Mouse (Mus musculus) intestine, embryonic 14.5 days (tissue): Measurements from ENCODE around the gene Nme3. TPM values are rescaled to one million over a fixed set of nuclear protein-coding genes. Genes with fewer than 3 reads are reported as not detected.
"Not testable (repeated sequence)": the region's sequence is repeated elsewhere in the genome, so short reads cannot be mapped to it uniquely, and the experiment has no call there.

ENCODE experiments used
- ATAC-seq: fragments of 200-750 bp; cut with Nextera tagmentation; replicated peaks from 2 replicates; pipeline ENCODE4 v1.8.0; 2017; ENCODE audit warnings: low read depth, moderate number of reproducible peaks, moderate TSS enrichment, moderate library complexity; ENCODE audit not compliant: low FRiP score, low TSS enrichment
- DNase-seq: peaks from one replicate; pipeline ENCODE4 v3.0.0-alpha.2; 2018; ENCODE audit warnings: low spot score
- H3K27ac ChIP-seq: fragments of 300-500 bp; sonication (generic); 2 replicates; pipeline ENCODE4 v1.5.1; 2014; ENCODE audit warnings: low read depth, mild to moderate bottlenecking, control low read depth
- H3K27me3 ChIP-seq: fragments of 300-500 bp; sonication (generic); replicated peaks from 2 replicates; pipeline ENCODE4 v1.6.1; 2014; ENCODE audit warnings: low read length, control low read depth; ENCODE audit not compliant: control insufficient read depth, insufficient read depth
- H3K36me3 ChIP-seq: fragments of 300-500 bp; sonication (generic); 2 replicates; pipeline ENCODE4 v1.6.1; 2014; ENCODE audit warnings: low read length, control low read depth; ENCODE audit not compliant: control insufficient read depth, insufficient read depth
- H3K4me1 ChIP-seq: fragments of 300-500 bp; sonication (generic); replicated peaks from 2 replicates; pipeline ENCODE4 v1.6.1; 2014; ENCODE audit warnings: low read length, control low read depth, mixed read lengths; ENCODE audit not compliant: control insufficient read depth, insufficient read depth
- H3K4me2 ChIP-seq: fragments of 300-500 bp; sonication (generic); 2 replicates; pipeline ENCODE4 v1.6.1; 2014; ENCODE audit warnings: low read length
- H3K4me3 ChIP-seq: fragments of 300-500 bp; sonication (generic); 2 replicates; pipeline ENCODE4 v1.5.1; 2014; ENCODE audit warnings: low read depth, low read length, control low read depth, mixed read lengths
- H3K9ac ChIP-seq: fragments of 300-500 bp; sonication (generic); 2 replicates; pipeline ENCODE4 v1.6.1; 2014; ENCODE audit warnings: mild to moderate bottlenecking, low read length
- H3K9me3 ChIP-seq: fragments of 300-500 bp; sonication (generic); 2 replicates; pipeline ENCODE4 v1.6.1; 2016; ENCODE audit warnings: low read length, control low read depth; ENCODE audit not compliant: control insufficient read depth
- WGBS: fragments of 180-500 bp; shearing (Covaris S2); extraction: QIAGEN DNeasy Blood & Tissue Kit; methylation state at CpG from one replicate; pipeline ENCODE4 v1.1.7; 2014; 5-methylcytosine and 5-hydroxymethylcytosine counted together
- polyA plus RNA-seq: library from polyadenylated mRNA; unstranded; fragments of >200 nt; fragmentation: Nextera tagmentation; extraction: Ambion mirVana; gene quantifications from 2 replicates; pipeline ENCODE4 v1.2.1, GENCODE M21; 2014

Gene Nme3
- polyA plus RNA-seq, 1 experiment from 2014 or later, result 90.7 TPM

- no peaks in the 10 kb centered on the region for H3K9me3 ChIP-seq
- peak overlapping the region; percentile 70 for H3K4me2 ChIP-seq
- peak overlapping the region; percentile 62 for H3K9ac ChIP-seq
- H3K36me3 ChIP-seq, result peaks cover 4% of the 10 kb centered on the region; the same call in 1 of the 2 replicates
- peak overlapping the region; percentile 94 for H3K4me3 ChIP-seq
- no peak overlapping the region for H3K27ac ChIP-seq
- H3K27me3 ChIP-seq, result no peaks in the 10 kb centered on the region
- DNase-seq, result no peak
- no peak for ATAC-seq
- H3K4me1 ChIP-seq, result peaks cover 16% of the 10 kb centered on the region
Observed at GRCm38 (mm10) chr17:24935666-24936065, 39.4 kb downstream of the Nme3 start.

- ATAC-seq (peak; percentile 97), DNase-seq (peak; percentile 96)
- Histone ChIP-seq H3K4me3 (peak within 1 kb of the TSS; percentile 94), H3K27ac (peak within 1 kb of the TSS; percentile 69), H3K9ac (peak within 1 kb of the TSS; percentile 62), H3K36me3 (peaks cover 5% of the 10 kb centered on the region; the same call in 1 of the 2 replicates), H3K4me2 (peak within 1 kb of the TSS; percentile 70), H3K4me1 (peaks cover 16% of the 10 kb centered on the region), H3K9me3 (no peaks in the 10 kb centered on the region), H3K27me3 (no peaks in the 10 kb centered on the region)
- WGBS, result under 1% methylated on average over 78 of the region's 78 CpGs
Observed at GRCm38 (mm10) chr17:24936259-24937237, 40.2 kb downstream of the Nme3 start, which contains the start of gene Mapk8ip3. Mapk8ip3 (minus strand) TSS chr17:24936977.

- WGBS, result 44% methylated on average over 6 of the region's 6 CpGs
- no peaks in the 10 kb centered on the region for H3K9me3 ChIP-seq
- H3K36me3 ChIP-seq, result peaks cover 10% of the 10 kb centered on the region; the same call in 1 of the 2 replicates
- ATAC-seq (peak; percentile 29; the same call in 1 of the 2 replicates), DNase-seq (no peak)
- H3K4me3 ChIP-seq, result peak overlapping the region; percentile 94
- peaks cover 16% of the 10 kb centered on the region for H3K4me1 ChIP-seq
- peak overlapping the region; percentile 69; the same call in 1 of the 2 replicates for H3K27ac ChIP-seq
- H3K9ac ChIP-seq, result peak overlapping the region; percentile 62
- H3K27me3 ChIP-seq, result no peaks in the 10 kb centered on the region
- H3K4me2 ChIP-seq, result peak overlapping the region; percentile 70
Observed at GRCm38 (mm10) chr17:24937266-24937665, 41.0 kb downstream of the Nme3 start.

DNA sequence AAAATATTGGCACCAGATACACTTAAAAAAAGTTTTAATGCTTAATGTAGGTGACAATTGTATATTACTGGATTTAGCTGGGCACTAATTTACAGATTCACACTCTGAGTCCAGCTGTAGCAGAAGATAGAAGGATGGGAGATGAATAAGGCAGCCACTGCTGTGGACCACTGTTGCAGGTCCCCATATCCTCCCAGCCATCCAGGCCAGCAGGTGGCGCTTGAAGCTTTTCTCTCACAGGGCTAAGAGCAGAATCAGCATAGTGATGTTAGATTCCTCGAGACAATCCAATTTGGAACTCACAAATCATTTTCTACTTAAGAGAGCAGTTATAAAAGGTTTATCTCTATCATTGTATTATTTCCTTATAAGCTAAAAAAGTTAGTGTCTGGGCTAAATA lies 46.2 kb downstream of the Nme3 start:
- not testable (repeated sequence) for H3K4me1 ChIP-seq, H3K4me2 ChIP-seq, H3K4me3 ChIP-seq, H3K9ac ChIP-seq, H3K27me3 ChIP-seq, ATAC-seq, H3K27ac ChIP-seq, H3K9me3 ChIP-seq, DNase-seq
- H3K36me3 ChIP-seq, result peaks cover 52% of the 10 kb centered on the region
- 14% methylated on average over 2 of the region's 2 CpGs for WGBS

- no peak for DNase-seq
- H3K9ac ChIP-seq, result no peak overlapping the region
- no peak overlapping the region for H3K4me2 ChIP-seq
- H3K4me1 ChIP-seq, result no peaks in the 10 kb centered on the region
- no peaks in the 10 kb centered on the region for H3K27me3 ChIP-seq
- H3K27ac ChIP-seq, result no peak overlapping the region
- H3K9me3 ChIP-seq, result no peaks in the 10 kb centered on the region
- WGBS, result 87% methylated on average over 7 of the region's 7 CpGs
- H3K36me3 ChIP-seq, result peaks cover 58% of the 10 kb centered on the region
- no peak overlapping the region for H3K4me3 ChIP-seq
- ATAC-seq, result no peak
Observed at GRCm38 (mm10) chr17:24943036-24943435, 46.7 kb downstream of the Nme3 start.

- not testable (repeated sequence) for H3K9ac ChIP-seq, H3K4me1 ChIP-seq, H3K9me3 ChIP-seq, H3K4me3 ChIP-seq, H3K4me2 ChIP-seq, H3K27ac ChIP-seq, DNase-seq, ATAC-seq, H3K27me3 ChIP-seq
- peaks cover 63% of the 10 kb centered on the region for H3K36me3 ChIP-seq
- 90% methylated on average over 1 of the region's 1 CpGs for WGBS
Observed at GRCm38 (mm10) chr17:24943589-24943988, 47.3 kb downstream of the Nme3 start.

Other genes with a start within 250 kb of the Nme3 start
- 51.7 and 58.2 TPM in 2 replicates for gene Slc9a3r2, start 246.2 kb upstream of the Nme3 start, polyA plus RNA-seq
- gene Npw, start 238.0 kb upstream of the Nme3 start, polyA plus RNA-seq, result not detected in 2 replicates
- gene Zfp598, start 226.8 kb upstream of the Nme3 start, polyA plus RNA-seq, result 28.0 and 30.6 TPM in 2 replicates
- gene Syngr3, start 206.5 kb upstream of the Nme3 start, polyA plus RNA-seq, result 7.5 and 7.7 TPM in 2 replicates
- gene Gfer, start 200.3 kb upstream of the Nme3 start, polyA plus RNA-seq, result 48.1 and 48.5 TPM in 2 replicates
- gene Noxo1, start 200.3 kb upstream of the Nme3 start, polyA plus RNA-seq, result 6.4 and 7.2 TPM in 2 replicates
- 86.2 and 90.1 TPM in 2 replicates for gene Tbl3, start 188.8 kb upstream of the Nme3 start, polyA plus RNA-seq
- 0.15 TPM in 2 replicates for gene Rnf151, start 178.4 kb upstream of the Nme3 start, polyA plus RNA-seq
- gene Rps2, start 178.4 kb upstream of the Nme3 start, polyA plus RNA-seq, result 1,745 and 1,859 TPM in 2 replicates
- gene Ndufb10, start 172.0 kb upstream of the Nme3 start, polyA plus RNA-seq, result 258 and 296 TPM in 2 replicates
- gene Rpl3l, start 168.7 kb upstream of the Nme3 start, polyA plus RNA-seq, result not detected in 2 replicates
- gene Msrb1, start 159.9 kb upstream of the Nme3 start, polyA plus RNA-seq, result 32.3 and 33.9 TPM in 2 replicates
- gene Hs3st6, start 143.5 kb upstream of the Nme3 start, polyA plus RNA-seq, result 0.24 and 1.1 TPM in 2 replicates
- gene Meiob, start 92.2 kb upstream of the Nme3 start, polyA plus RNA-seq, result not detected in 2 replicates
- gene Hagh, start 56.4 kb upstream of the Nme3 start, polyA plus RNA-seq, result 35.5 and 39.1 TPM in 2 replicates
- 30.4 and 33.9 TPM in 2 replicates for gene Fahd1, start 46.1 kb upstream of the Nme3 start, polyA plus RNA-seq
- 0.63 and 0.84 TPM in 2 replicates for gene Igfals, start 30.5 kb upstream of the Nme3 start, polyA plus RNA-seq
- 58.8 and 61.9 TPM in 2 replicates for gene Nubp2, start 10.2 kb upstream of the Nme3 start, polyA plus RNA-seq
- 36.3 and 37.0 TPM in 2 replicates for gene Spsb3, start 9.9 kb upstream of the Nme3 start, polyA plus RNA-seq
- gene Eme2, start 1.4 kb upstream of the Nme3 start, polyA plus RNA-seq, result 21.6 and 24.1 TPM in 2 replicates
- 100 and 110 TPM in 2 replicates for gene Mrps34, start 1.4 kb upstream of the Nme3 start, polyA plus RNA-seq
- gene Mapk8ip3, start 40.5 kb downstream of the Nme3 start, polyA plus RNA-seq, result 36.0 and 40.7 TPM in 2 replicates
- gene Jpt2, start 64.2 kb downstream of the Nme3 start, polyA plus RNA-seq, result 125 and 143 TPM in 2 replicates
- 7.1 and 8.8 TPM in 2 replicates for gene Cramp1l, start 119.3 kb downstream of the Nme3 start, polyA plus RNA-seq
- 16.3 and 16.9 TPM in 2 replicates for gene Ift140, start 119.6 kb downstream of the Nme3 start, polyA plus RNA-seq
- gene Tmem204, start 187.1 kb downstream of the Nme3 start, polyA plus RNA-seq, result 23.5 and 24.2 TPM in 2 replicates
- 36.7 and 42.3 TPM in 2 replicates for gene Telo2, start 219.5 kb downstream of the Nme3 start, polyA plus RNA-seq
- gene Ptx4, start 224.3 kb downstream of the Nme3 start, polyA plus RNA-seq, result not detected in 2 replicates
- 20.0 and 22.0 TPM in 2 replicates for gene Clcn7, start 236.9 kb downstream of the Nme3 start, polyA plus RNA-seq